26 mouse cellular contexts compared by ENCODE assay signal in genomic region chr1:168233182-168233581, GRCm38 (mm10).
DNase-seq lines count a peak whose midpoint lies in the region; ATAC-seq lines count a peak whose summit lies in the region.
"Had no signal": no experiment of that assay in that cellular context is flagged by ENCODE, and none has a peak within 500 bp of the region (broad histone marks: within the 10 kb centered on the region; RNA-seq: fewer than 3 reads in every experiment).

No protein-coding gene starts in this region.

- H3K9ac ChIP-seq in stomach, embryonic 16.5 days (ENCODE audit: low read length): no peak overlapping the region
- H3K9ac ChIP-seq: forebrain, embryonic 12.5 days; forebrain, embryonic 15.5 days; heart, embryonic 15.5 days; hindbrain, embryonic 12.5 days; hindbrain, embryonic 15.5 days had no signal

- WGBS in heart, embryonic 10.5 days: 86% methylated on average over 1 of the region's 1 CpGs
- WGBS in stomach, embryonic 16.5 days: 97% methylated on average over 1 of the region's 1 CpGs

- H3K27ac ChIP-seq in heart, embryonic 10.5 days: no peak overlapping the region
- peak overlapping the region; percentile 77 for H3K27ac ChIP-seq in stomach, embryonic 16.5 days (ENCODE audit: low read length)
- H3K27ac ChIP-seq: forebrain, embryonic 12.5 days; forebrain, embryonic 15.5 days; heart, adult 2 months; heart, embryonic 15.5 days; hindbrain, embryonic 12.5 days; hindbrain, embryonic 15.5 days had no signal

- H3K4me1 ChIP-seq in heart, embryonic 10.5 days: peaks cover 60% of the 10 kb centered on the region
- peaks cover 31% of the 10 kb centered on the region for H3K4me1 ChIP-seq in stomach, embryonic 16.5 days (ENCODE audit: control insufficient read depth, insufficient read depth, low read length)

- H3K4me2 ChIP-seq in stomach, embryonic 16.5 days (ENCODE audit: low read depth, low read length): no peak overlapping the region
- H3K4me2 ChIP-seq: forebrain, embryonic 12.5 days; forebrain, embryonic 15.5 days; heart, embryonic 11.5 days; heart, embryonic 15.5 days; hindbrain, embryonic 12.5 days; hindbrain, embryonic 15.5 days had no signal

- peak; percentile 72 to 73 for ATAC-seq in hematopoietic stem cell, adult 5-6 weeks (replicated peaks in 1 of 2; ENCODE audit: insufficient read depth in 1 of 2, low FRiP score in 2 of 2, low TSS enrichment in 1 of 2, low read depth in 1 of 2, poor library complexity in 2 of 2, severe bottlenecking in 2 of 2)
- no peak for ATAC-seq in stomach, embryonic 16.5 days (ENCODE audit: insufficient read depth, low FRiP score)
- ATAC-seq: CD4-positive, CD25-positive, alpha-beta regulatory T cell, adult 4 months; forebrain, embryonic 15.5 days; intestine, postnatal 0 days had no signal

- 0 out of 2 replicates have a peak, but pooled peaks cover 4% of the 10 kb centered on the region for H3K36me3 ChIP-seq in heart, embryonic 10.5 days
- no peaks in the 10 kb centered on the region for H3K36me3 ChIP-seq in stomach, embryonic 16.5 days (ENCODE audit: control insufficient read depth, insufficient read depth, low read length)
- H3K36me3 ChIP-seq: forebrain, embryonic 15.5 days; heart, embryonic 15.5 days; hindbrain, embryonic 12.5 days; hindbrain, embryonic 15.5 days had no signal

- DNase-seq in heart, adult 11 months: peak; percentile 90
- no peak for DNase-seq in heart, embryonic 10.5 days (ENCODE audit: low spot score)
- DNase-seq in layer of hippocampus, postnatal 25 days (ENCODE audit: extremely low spot score in 1 of 2, low spot score in 1 of 2): no peak
- DNase-seq in left cerebral cortex, adult 8-10 months (ENCODE audit: low spot score in 2 of 2): no peak
- DNase-seq: adrenal gland, adult 2 months; adrenal gland, postnatal 14 days; cerebellum, adult 11-12 months; cerebellum, adult 8-10 months; cerebellum, postnatal 10 days; cerebellum, postnatal 36 days; embryo, embryonic 11 days; gastrocnemius, postnatal 14 days; heart, adult 2 months; heart, postnatal 10 days; heart, postnatal 36 days had no signal

- H3K4me3 ChIP-seq in heart, embryonic 10.5 days: no peak overlapping the region
- no peak overlapping the region for H3K4me3 ChIP-seq in stomach, embryonic 16.5 days (replicated peaks; ENCODE audit: low read length)
- H3K4me3 ChIP-seq: erythroblast, embryonic 14.5 days; forebrain, embryonic 12.5 days; forebrain, embryonic 15.5 days; heart, adult 2 months; heart, embryonic 15.5 days; hindbrain, embryonic 12.5 days; hindbrain, embryonic 15.5 days had no signal

- H3K27me3 ChIP-seq in heart, embryonic 10.5 days (ENCODE audit: insufficient read depth, poor library complexity, severe bottlenecking): no peaks in the 10 kb centered on the region
- no peaks in the 10 kb centered on the region for H3K27me3 ChIP-seq in stomach, embryonic 16.5 days (ENCODE audit: control insufficient read depth, insufficient read depth, low read length)
- H3K27me3 ChIP-seq: forebrain, embryonic 12.5 days; forebrain, embryonic 15.5 days; heart, embryonic 15.5 days; hindbrain, embryonic 12.5 days; hindbrain, embryonic 15.5 days had no signal

- H3K9me3 ChIP-seq in heart, embryonic 10.5 days: no peaks in the 10 kb centered on the region
- no peaks in the 10 kb centered on the region for H3K9me3 ChIP-seq in stomach, embryonic 16.5 days (replicated peaks; ENCODE audit: control insufficient read depth, low read length)
- H3K9me3 ChIP-seq: forebrain, embryonic 12.5 days; forebrain, embryonic 15.5 days; heart, embryonic 15.5 days; hindbrain, embryonic 12.5 days; hindbrain, embryonic 15.5 days had no signal
